Mouse (Mus musculus) hindbrain, embryonic 11.5 days (tissue): Measurements from ENCODE around the gene Inhbc. TPM values are rescaled to one million over a fixed set of nuclear protein-coding genes. Genes with fewer than 3 reads are reported as not detected.
A peak's percentile ranks its signal among the peaks of the same experiment; 100 is the strongest.

Experiments used
- ATAC-seq: fragments of 200-750 bp; cut with Nextera tagmentation; 2 replicates; pipeline ENCODE4 v1.8.0; 2017; ENCODE audit warnings: mild to moderate bottlenecking, moderate TSS enrichment, moderate library complexity; ENCODE audit not compliant: low FRiP score
- DNase-seq: peaks from one replicate; pipeline ENCODE4 v3.0.0-alpha.2; 2015; ENCODE audit warnings: low spot score
- H3K27ac ChIP-seq: fragments of 300-500 bp; sonication (generic); 2 replicates; pipeline ENCODE4 v1.5.1; 2014; ENCODE audit warnings: mild to moderate bottlenecking, low read depth, low read length
- H3K27me3 ChIP-seq: fragments of 300-500 bp; sonication (generic); 2 replicates; pipeline ENCODE4 v1.6.1; 2014; ENCODE audit warnings: mild to moderate bottlenecking, low read length, moderate library complexity, mixed read lengths; ENCODE audit not compliant: control insufficient read depth, insufficient read depth
- H3K36me3 ChIP-seq: fragments of 300-500 bp; sonication (generic); 2 replicates; pipeline ENCODE4 v1.6.1; 2014; ENCODE audit warnings: mild to moderate bottlenecking, low read length, moderate library complexity, mixed read lengths; ENCODE audit not compliant: control insufficient read depth, insufficient read depth
- H3K4me1 ChIP-seq: fragments of 300-500 bp; sonication (generic); replicated peaks from 2 replicates; pipeline ENCODE4 v1.6.1; 2014; ENCODE audit warnings: low read length, mixed read lengths; ENCODE audit not compliant: control insufficient read depth, insufficient read depth
- H3K4me2 ChIP-seq: fragments of 300-500 bp; sonication (generic); replicated peaks from 2 replicates; pipeline ENCODE4 v1.6.1; 2014; ENCODE audit warnings: mild to moderate bottlenecking, low read depth, low read length
- H3K4me3 ChIP-seq: fragments of 300-500 bp; sonication (generic); 2 replicates; pipeline ENCODE4 v1.5.1; 2014; ENCODE audit warnings: low read depth, low read length
- H3K9ac ChIP-seq: fragments of 300-500 bp; sonication (generic); 2 replicates; pipeline ENCODE4 v1.6.1; 2014; ENCODE audit warnings: low read depth, low read length
- H3K9me3 ChIP-seq: fragments of 300-500 bp; sonication (generic); 2 replicates; pipeline ENCODE4 v1.6.1; 2016; ENCODE audit warnings: low read length; ENCODE audit not compliant: control insufficient read depth
- WGBS: fragments of 180-500 bp; shearing (Covaris S2); extraction: QIAGEN DNeasy Blood & Tissue Kit; methylation state at CpG from one replicate; pipeline ENCODE4 v1.1.7; 2014; 5-methylcytosine and 5-hydroxymethylcytosine counted together
- polyA plus RNA-seq: library from polyadenylated mRNA; unstranded; fragments of >200 nt; fragmentation: Nextera tagmentation; extraction: Ambion mirVana; gene quantifications from 2 replicates; pipeline ENCODE4 v1.2.1, GENCODE M21; 2014

Gene Inhbc
- polyA plus RNA-seq, 1 experiment from 2014 or later, result not detected

DNA sequence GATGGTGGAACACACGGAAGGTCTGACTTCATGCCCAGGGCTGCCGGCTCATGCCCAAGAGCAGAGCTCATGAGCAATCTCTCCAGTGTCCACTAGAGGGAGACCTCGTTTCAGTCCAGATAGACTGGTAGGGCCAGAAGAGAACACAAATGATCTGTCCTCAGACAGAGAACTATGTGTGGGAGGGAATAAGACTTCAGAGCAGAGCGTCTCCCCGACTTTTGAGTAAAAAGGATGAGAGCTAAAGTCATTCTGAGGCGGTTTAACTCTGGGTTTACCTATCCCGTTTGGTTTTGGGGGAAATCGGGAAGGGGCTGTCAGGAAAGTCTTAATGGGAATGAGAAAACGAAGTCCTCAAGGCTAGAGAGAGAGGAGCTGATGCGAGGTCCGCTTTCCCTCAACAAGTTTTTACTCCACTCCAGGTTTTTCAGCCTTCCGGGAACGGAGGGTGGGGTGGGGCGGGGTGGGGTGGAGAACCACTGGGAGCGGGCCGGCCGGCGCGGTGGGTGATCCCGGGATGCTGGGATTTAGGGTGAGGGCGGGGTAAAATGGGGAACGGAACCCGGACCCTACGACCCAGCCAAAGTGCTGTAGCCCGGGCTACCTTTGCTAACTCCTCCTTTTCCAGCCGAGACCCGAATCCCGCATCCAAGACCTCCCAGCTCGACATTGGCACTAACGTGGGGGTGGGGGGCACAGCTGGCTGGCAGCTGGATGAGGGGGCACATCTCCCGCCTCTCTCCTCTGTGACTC lies 31.1 kb downstream of the Inhbc start:
- H3K4me3 ChIP-seq, result peak overlapping the region; percentile 33
- peak overlapping the region; percentile 56 for H3K27ac ChIP-seq
- H3K4me1 ChIP-seq, result peaks cover 16% of the 10 kb centered on the region
- no peaks in the 10 kb centered on the region for H3K9me3 ChIP-seq
- H3K9ac ChIP-seq, result no peak overlapping the region
- peak; percentile 92 for DNase-seq
- no peaks in the 10 kb centered on the region for H3K36me3 ChIP-seq
- WGBS, result under 1% methylated on average over 31 of the region's 31 CpGs
- peak; percentile 64 for ATAC-seq
- peaks cover 15% of the 10 kb centered on the region for H3K27me3 ChIP-seq
- H3K4me2 ChIP-seq, result peak overlapping the region; percentile 63

DNA sequence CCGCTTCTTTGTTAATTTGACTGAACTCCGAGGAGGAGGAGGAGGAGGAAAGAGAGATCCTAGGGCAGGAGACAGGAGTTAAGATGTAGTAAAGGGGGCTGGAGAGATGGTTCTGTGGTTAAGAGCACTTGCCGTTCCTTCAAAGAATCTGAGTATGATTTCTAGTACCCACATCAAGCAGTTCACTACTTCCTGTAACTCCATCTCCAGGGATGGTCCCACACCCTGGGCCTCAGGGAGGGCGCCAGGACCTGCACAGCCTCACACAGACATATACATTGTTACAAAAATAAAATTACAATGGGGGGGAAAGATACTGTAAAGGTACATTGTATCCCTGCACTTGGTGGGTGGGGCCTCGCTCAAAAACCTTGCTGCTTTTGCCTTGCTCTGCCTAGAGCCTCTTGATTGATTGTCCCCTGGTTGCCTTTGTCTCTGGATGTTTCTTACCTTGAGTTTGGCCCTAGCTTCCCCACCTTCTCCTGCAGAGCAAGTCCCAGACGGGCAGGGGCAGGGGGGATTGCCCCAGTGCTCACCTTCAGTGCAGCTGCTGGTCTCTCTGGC lies 32.6 kb downstream of the Inhbc start:
- ATAC-seq (no peak), DNase-seq (no peak)
- H3K36me3 ChIP-seq, result no peaks in the 10 kb centered on the region
- no peak overlapping the region for H3K27ac ChIP-seq
- no peak overlapping the region for H3K9ac ChIP-seq
- no peak overlapping the region for H3K4me3 ChIP-seq
- H3K9me3 ChIP-seq, result no peaks in the 10 kb centered on the region
- peaks cover 16% of the 10 kb centered on the region for H3K4me1 ChIP-seq
- H3K27me3 ChIP-seq, result peaks cover 15% of the 10 kb centered on the region
- 79% methylated on average over 6 of the region's 6 CpGs for WGBS
- H3K4me2 ChIP-seq, result no peak overlapping the region

DNA sequence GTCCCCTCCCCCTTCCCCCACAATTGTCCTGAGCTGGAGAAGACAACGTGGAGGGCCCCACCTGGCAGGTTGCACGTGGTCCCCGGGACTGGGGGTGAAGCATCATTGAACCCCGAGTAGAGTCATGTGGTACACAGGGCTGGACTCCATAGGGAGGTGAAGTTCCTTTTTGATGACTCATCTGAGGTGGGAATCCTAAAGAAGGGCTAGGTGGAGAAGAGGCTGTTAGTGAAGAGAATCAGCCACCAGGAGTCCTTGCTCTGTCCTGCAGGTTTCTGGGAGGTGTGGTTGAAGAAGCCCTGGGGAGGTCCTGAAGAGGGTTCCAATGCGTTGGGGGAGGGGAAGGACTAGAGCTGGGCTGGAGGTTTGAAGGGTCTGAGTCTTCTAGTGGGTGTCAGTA lies 33.3 kb downstream of the Inhbc start:
- Histone ChIP-seq H3K27me3 (peaks cover 15% of the 10 kb centered on the region), H3K9me3 (no peaks in the 10 kb centered on the region)
- DNase-seq, result no peak

DNA sequence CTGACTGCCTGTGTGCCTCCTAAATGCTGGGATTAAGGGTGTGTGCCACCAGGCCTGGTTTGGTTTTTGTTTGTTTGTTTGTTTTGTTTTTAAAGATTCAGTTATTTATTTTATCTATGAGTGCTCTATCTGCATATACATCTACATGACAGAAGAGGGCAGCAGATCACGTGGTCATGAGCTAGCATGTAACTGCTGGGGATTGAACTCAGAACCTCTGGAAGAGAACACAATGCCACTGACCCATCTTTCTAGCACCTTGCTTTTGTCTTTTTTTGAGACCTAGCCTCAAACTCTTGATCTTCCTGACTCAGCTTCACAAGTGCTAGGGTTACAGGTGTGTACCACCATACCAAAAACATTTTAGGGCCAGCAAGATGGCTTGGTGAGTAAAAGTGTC lies 35.0 kb downstream of the Inhbc start:
- DNase-seq, result no peak
- no peak overlapping the region for H3K9ac ChIP-seq
- ATAC-seq, result no peak
- no peaks in the 10 kb centered on the region for H3K36me3 ChIP-seq
- H3K9me3 ChIP-seq, result no peaks in the 10 kb centered on the region
- H3K27me3 ChIP-seq, result peaks cover 7% of the 10 kb centered on the region; the same call in 1 of the 2 replicates
- H3K4me2 ChIP-seq, result no peak overlapping the region
- 77% methylated on average over 1 of the region's 1 CpGs for WGBS
- no peak overlapping the region for H3K27ac ChIP-seq
- peaks cover 10% of the 10 kb centered on the region for H3K4me1 ChIP-seq
- H3K4me3 ChIP-seq, result no peak overlapping the region

More for the DNA sequence above, 33.3 kb downstream of the Inhbc start:
- no peak overlapping the region for H3K9ac ChIP-seq
- no peak overlapping the region for H3K4me3 ChIP-seq
- ATAC-seq, result no peak
- H3K4me2 ChIP-seq, result no peak overlapping the region
- whole genome bisulfite sequencing, result 75% methylated on average over 5 of the region's 5 CpGs
- peaks cover 15% of the 10 kb centered on the region for H3K4me1 ChIP-seq
- no peaks in the 10 kb centered on the region for H3K36me3 ChIP-seq
- no peak overlapping the region for H3K27ac ChIP-seq

DNA sequence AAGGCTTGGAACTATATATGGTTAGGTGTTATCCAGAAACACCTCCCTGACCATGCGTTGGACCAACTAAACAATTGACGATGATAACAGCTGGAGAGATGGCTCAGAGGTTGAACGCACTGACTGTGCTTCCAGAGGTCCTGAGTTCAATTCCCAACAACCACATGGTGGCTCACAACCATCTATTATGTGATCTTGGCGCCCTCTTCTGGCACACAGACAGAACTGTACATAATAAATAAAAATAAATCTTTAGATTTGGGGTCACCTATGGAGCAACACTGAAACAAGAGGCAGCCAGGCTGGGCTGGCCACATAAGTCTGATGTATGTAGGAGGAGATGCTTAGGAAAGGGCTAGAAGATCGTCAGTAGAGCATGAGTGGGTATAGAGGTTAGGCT lies 37.1 kb downstream of the Inhbc start:
- Histone ChIP-seq H3K4me1 (no peaks in the 10 kb centered on the region), H3K9ac (no peak overlapping the region), H3K36me3 (no peaks in the 10 kb centered on the region), H3K4me2 (no peak overlapping the region), H3K27me3 (peaks cover 10% of the 10 kb centered on the region), H3K4me3 (no peak overlapping the region), H3K9me3 (no peaks in the 10 kb centered on the region), H3K27ac (no peak overlapping the region)
- 65% methylated on average over 5 of the region's 5 CpGs for WGBS
- ATAC-seq (no peak), DNase-seq (no peak)

DNA sequence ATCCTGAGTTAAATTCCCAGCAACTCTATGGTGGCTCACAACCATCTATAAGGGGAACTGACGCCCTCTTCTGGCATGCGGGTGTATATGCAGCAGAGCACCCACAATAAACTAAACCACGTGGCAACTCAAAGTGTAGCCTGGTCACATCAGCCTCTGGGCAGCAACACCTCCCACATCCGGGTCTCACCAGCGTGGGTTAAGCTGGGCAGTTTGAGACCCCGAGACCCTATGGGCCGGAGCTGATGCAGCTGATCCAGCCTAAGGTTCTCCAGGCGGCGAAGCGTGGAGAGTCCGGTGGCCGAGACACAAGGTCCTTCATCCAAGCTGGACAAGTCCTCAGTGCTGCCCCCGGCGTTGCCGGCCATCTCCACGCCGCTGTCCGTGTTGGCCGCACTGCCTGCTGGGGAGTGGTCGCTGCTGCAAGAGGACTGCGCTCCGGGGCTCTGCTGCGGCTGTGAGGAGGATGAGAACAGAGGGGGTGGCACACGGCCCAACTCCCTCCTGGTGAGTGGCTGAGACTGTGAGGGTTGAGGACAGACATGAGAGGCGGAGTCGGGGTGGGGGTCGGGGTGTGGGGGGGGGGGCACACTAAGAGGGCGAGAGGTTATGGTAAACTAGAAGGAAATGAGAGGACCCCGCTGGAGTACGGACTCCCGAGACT lies 37.9 kb downstream of the Inhbc start:
- H3K27me3 ChIP-seq, result peaks cover 18% of the 10 kb centered on the region
- DNase-seq (peak; percentile 55), ATAC-seq (peak; percentile 48; the same call in 1 of the 2 replicates)
- peak overlapping the region; percentile 12; the same call in 1 of the 2 replicates for H3K4me3 ChIP-seq
- no peaks in the 10 kb centered on the region for H3K36me3 ChIP-seq
- H3K9ac ChIP-seq, result peak overlapping the region; percentile 37; the same call in 1 of the 2 replicates
- WGBS, result 35% methylated on average over 31 of the region's 31 CpGs
- no peaks in the 10 kb centered on the region for H3K4me1 ChIP-seq
- H3K4me2 ChIP-seq, result peak overlapping the region; percentile 40
- H3K9me3 ChIP-seq, result no peaks in the 10 kb centered on the region
- H3K27ac ChIP-seq, result no peak overlapping the region

DNA sequence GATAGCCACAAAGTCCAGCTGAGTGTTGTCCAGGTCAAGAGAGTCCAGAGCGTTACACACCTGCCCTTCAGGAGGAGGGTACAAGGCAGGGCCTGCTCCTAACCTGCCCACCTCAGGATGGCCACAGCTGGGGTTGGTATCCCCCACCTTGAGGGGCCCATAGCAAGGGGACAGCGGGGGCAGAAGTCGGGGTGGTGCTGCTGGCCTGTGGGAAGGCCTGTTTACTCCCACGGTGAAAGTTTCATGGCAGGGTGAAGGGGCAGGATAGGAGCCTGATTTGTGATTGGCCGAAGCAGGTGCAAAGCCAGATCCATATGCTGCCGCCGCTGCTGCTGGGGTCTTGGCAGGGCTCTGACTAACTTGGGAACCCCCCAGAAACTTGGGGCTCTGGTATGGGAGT lies 40.0 kb downstream of the Inhbc start:
- Histone ChIP-seq H3K27me3 (peaks cover 38% of the 10 kb centered on the region), H3K4me2 (no peak overlapping the region), H3K9me3 (no peaks in the 10 kb centered on the region), H3K4me3 (no peak overlapping the region), H3K27ac (no peak overlapping the region), H3K36me3 (no peaks in the 10 kb centered on the region), H3K4me1 (peaks cover 9% of the 10 kb centered on the region), H3K9ac (no peak overlapping the region)
- ATAC-seq, result no peak
- 80% methylated on average over 7 of the region's 7 CpGs for WGBS
- no peak for DNase-seq

DNA sequence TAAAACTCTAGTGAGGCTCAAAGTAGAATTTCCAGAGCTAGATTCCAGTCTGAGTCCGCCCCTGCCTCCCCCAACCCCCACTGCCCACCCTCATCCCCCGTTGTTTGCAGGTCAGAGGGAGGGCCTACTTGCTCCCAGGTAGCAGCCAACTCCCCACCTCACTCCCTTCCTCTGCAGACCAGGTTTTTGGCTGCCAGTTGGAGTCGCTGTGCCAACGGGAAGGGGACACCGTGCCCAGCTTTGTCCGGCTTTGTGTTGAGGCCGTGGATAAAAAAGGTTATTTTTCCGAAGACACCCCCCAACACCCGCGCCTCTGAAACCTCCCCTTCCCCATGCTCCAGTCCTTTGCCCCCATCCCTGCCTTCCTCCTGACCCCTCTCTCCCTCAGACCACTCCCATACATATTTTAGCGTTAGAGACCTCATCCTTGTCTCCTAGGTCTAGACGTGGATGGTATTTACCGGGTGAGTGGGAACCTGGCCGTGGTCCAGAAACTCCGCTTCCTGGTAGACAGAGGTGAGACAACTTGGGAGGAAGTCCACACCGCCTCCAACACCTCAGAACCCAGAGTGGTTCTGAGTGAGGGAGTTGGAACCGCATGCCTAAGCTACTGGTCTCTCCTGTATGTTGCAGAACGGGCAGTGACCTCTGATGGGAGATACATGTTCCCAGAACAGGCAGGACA lies 42.6 kb downstream of the Inhbc start:
- DNase-seq (peak; percentile 21), ATAC-seq (no peak)
- WGBS, result 53% methylated on average over 18 of the region's 18 CpGs
- Histone ChIP-seq H3K36me3 (no peaks in the 10 kb centered on the region), H3K4me2 (no peak overlapping the region), H3K9me3 (no peaks in the 10 kb centered on the region), H3K27me3 (peaks cover 54% of the 10 kb centered on the region), H3K9ac (no peak overlapping the region), H3K4me3 (no peak overlapping the region), H3K27ac (no peak overlapping the region), H3K4me1 (peaks cover 9% of the 10 kb centered on the region)
